Mouse (Mus musculus): Measurements from ENCODE around the gene Kcnq1. TPM values are rescaled to one million over a fixed set of nuclear protein-coding genes. Genes with fewer than 3 reads are reported as not detected.
A peak's percentile ranks its signal among the peaks of the same experiment; 100 is the strongest.

Gene Kcnq1
- total RNA-seq, 2 experiments from 2014 or later, result 0.50 to 0.57 TPM

DNA sequence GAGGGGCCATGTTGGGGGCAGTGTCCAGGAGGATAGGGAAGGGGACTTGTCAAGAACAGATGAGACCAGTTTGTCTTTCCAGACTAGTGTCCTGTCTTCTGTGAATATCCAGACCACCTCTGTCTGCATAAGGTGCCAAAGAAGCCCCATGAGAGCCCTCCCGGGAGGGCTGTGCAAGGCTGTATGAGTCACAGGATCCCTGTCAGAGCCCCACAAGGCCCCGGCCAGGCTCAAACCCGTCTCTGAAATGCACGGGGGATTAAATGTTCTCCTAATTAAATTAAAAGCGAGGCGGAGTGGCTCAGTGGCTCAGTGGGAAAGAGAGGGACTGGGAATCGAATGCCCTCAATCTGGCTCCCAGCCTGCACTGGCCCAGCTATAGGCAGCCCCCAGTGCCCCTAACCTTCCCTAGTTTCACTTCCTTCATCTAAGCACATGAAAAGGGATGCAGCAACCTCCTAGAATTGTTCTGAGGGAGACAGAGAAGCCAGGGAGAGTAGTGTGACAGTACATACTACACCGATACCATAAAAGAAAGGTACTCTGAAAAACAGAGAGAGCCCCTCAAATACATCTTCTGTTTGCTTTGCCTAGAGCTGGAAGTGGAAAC, 159.8 kb downstream of the Kcnq1 start:
- no peak for DNase-seq (ENCODE audit: low spot score)

DNA sequence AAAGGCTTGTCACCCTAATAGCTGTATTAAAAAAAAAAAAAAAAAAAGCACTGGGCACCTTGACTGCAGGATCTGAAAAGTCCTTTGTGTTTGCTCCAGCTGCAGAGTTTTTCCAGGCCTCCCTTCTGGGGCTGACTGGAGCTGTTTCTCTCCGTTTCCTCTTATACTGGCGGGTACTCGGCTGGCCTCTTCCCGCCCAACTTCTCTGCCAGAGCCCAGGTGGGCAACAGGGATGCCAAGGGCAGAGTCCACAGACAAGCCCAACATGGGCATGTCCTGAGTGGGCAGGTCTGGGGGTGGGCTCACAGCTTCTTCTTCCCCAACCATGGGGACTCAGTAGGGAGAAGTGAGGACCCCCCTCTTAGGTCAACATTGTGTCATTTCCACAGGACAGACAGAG, 167.6 kb downstream of the Kcnq1 start:
- no peak for DNase-seq (ENCODE audit: low spot score)

DNA sequence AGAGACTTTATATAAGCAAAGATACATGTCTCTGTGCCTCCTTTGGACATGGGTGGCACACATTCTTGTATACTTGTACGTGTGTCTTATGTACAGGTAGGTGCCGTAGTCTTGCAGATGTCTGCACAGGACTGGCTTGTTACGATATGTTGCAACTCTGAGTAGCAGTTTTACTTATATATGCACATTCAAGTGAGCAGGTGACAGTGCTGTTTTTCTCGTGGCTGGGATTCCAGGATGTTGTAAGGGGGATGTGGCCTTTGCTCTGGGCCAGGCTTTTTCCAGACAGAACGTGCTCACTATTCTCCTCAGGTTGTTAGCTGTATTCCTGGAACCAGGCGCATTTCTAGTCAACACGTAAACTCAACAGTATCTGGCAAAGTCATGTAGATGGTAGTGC, 168.9 kb downstream of the Kcnq1 start:
- DNase-seq (ENCODE audit: low spot score), result no peak

DNA sequence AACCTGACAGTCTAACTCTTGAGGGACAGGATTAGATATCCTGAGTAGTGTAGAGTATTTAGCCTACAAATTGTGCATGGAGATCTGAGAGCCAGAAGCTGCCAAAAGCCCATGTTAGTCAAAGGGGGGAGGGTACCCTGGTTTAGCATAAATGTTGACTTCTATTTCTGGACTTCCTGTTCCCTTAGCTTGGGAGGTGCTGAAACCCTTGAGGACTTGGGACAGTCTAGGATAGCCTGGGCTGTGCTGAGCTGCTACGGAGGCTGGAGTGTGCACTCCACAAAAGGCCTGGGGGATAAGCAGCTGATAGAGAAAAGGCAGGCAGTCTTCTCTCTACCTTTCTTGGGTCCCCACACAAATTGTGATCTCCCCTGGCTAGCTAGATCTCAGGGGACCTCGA, 177.5 kb downstream of the Kcnq1 start:
- DNase-seq (ENCODE audit: low spot score), result no peak

DNA sequence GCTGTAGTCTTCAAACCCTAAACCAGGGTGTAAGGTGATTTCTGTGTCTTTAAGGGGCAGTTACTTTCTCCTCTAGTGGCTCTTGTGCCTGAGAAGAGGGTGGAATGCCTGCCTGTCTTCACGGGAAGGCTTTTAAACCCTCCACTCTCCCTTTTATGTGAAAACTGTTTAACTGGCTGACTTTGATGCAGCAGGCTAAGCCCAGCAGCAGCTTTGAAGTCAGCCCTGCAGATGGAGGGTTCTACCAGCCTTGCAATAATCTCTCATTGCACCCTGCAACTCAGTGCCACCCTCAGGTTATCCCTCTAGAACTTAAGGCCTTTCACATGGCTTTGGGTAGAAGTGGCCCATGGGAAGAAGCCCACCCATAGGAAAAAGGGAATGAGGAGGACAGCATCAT, 178.7 kb downstream of the Kcnq1 start:
- DNase-seq (ENCODE audit: low spot score), result no peak

DNA sequence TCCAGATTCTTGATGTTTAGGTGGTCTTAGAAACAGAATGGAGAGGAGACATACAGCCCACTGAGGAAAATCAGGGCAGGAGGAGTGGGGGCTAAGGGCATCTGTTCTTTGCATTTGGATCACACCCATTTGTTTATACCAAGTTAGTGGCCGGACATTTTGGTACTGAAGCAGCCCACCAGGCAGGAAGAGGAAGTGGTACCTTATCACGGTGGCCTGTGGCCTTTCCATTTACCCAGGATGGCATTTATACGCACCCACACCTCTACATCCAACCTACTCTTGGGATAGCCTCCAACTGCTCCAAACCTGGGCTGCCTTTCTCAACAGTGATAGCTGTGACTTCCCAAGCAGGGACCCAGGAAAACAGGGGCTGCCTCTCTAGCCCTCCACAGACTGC, 179.3 kb downstream of the Kcnq1 start:
- no peak for DNase-seq (ENCODE audit: low spot score)

DNA sequence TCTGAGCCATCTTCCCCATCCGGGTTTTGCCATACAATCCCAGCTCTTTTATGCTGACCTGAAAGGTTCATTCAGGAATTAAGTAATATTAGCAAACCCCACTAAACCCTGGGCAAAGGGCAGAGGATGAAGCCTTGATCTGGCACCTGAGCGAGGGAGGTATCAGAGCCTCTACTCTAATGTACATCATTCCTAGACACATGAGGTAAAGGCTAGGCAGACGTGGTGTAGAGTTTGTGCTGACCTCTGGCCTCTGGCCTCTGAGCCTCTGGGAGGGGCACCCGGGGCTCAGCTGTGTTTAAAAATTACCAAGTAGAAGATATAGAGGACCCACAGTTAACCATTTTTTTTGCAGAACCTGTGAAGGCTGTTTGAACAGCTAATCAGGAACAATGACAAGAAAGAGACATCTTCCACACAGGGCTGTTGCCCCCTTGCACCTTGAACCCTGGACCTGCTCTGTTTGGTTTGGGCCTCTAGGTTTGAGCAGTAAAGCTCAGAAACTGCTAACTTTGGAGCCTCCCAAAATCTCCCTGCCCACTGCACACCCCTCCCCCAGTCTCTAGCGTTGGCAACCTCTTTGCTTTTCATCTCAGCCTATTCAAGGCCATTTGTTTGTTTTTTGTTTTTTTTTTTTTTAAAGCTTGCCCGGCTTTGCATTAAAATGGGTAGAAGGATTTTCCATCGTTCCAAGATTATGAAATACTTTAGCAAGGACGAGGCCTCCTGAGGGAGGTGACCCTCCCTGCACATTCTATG, 180.5 kb downstream of the Kcnq1 start:
- no peak for DNase-seq (ENCODE audit: low spot score)

DNA sequence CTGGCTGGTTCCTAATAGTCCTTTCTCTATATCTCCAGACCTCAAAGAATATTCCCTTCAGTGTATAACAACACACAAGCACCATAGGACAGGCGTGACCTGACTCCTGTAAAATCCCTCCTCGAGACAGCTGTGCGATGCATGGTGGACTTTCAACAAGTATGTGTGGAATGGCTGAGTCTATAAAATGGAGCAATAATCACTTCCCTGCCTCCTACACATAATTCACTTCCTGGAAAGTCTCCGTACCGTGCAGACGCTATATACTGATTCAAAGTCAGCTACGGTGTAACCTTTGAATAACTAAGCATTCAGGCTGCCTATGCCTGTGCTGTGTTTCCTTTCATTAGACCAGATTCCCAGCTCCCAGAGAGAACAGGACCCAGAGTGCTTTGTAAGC, 182.0 kb downstream of the Kcnq1 start:
- DNase-seq (ENCODE audit: low spot score), result no peak

DNA sequence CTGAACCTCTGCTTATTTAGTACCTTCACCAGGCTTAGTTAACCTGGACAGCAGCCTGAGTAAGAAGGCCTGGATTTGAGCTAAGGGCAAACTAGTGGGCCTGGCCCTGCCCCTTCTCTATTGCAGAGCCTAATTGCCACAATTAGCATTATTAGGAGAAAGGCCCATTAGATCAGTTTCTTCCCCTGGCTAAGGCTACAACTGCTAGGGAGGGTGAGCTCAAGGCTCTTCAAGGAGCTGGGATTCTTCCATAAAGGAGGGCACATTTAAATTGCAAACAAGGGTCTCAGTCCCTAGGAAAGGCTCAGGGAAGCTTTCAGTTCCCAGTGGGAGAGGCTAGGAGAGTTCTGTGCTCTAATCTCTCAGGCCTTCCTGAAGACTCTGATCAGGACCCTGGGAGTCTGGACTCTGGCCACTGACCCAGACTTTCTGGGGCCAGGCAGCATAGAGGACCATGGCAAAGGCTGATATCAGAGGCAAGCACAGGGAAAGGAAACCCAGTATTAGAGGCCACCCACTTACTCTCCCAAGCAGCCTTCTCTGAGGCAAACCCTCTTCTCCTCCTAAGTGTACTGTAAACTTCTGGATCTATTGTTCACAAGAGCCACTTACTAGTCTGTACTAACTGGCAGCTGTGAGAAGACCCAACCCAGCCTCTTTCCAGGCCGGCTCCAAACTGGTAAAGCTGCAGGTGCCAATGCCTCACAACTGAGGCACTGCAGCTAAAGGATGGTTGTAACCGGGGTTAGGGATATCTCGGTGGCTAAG, 183.1 kb downstream of the Kcnq1 start:
- DNase-seq (ENCODE audit: low spot score), result no peak

DNA sequence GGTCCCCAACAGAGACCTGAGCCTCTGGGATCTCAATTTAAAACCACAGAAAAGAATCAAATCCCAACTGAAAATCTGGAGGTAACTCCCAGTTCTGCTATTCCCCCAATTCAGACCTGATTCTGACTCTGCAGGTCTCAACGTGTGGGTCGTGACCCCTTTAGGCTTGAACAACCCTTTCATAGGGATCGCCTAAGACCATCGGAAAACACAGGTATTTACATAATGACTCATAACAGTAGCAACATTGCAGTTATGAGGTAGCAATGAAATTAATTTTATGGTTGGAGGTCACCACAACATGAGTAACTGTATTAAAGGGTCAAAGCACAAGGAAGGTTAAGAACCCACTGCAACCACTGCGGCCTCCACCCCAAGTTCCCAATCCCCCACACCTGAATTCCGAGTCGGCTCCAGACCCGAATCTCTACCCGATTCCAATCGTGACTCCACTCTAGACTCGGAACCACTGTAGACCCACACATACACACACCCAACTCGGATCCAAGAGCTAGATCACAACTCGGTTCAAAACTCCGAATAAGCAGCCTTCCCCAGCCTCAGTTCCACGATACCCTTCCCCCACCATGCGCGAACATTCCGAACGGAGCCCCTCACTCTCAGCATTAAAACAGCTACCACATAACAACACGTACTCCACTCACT, 188.7 kb downstream of the Kcnq1 start:
- DNase-seq (ENCODE audit: low spot score), result no peak

DNA sequence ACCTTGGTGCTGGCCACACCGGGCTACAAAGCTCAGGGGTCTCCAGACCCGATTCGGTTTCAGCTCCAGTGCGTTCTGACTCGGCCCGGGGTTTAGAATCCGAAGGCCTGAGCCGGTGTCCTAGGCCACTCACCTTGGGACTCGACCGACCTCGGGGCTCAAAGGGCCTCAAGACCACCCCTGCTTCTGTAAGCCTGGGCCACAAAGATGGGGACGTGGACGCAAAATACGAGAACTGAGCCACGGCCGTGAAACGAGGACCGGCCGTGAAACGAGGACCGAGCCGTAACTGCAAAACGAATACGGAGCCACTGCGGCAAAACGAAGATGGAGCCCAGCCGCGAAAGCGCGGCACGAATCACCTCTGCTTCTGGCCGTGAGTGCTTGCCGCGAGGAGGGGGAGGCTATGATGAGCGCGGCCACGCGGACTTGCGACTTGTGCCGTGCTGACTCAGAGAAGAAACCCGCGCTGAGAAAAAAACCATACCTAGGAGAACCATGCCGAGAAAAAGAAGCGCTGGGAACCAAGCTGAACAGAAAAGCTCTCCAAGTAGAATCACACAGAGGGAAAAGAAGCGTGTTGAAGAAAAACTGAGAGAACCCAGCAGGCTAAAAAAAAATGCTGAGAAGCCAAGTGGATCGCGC, 189.3 kb downstream of the Kcnq1 start:
- DNase-seq (ENCODE audit: low spot score), result peak; percentile 34

DNA sequence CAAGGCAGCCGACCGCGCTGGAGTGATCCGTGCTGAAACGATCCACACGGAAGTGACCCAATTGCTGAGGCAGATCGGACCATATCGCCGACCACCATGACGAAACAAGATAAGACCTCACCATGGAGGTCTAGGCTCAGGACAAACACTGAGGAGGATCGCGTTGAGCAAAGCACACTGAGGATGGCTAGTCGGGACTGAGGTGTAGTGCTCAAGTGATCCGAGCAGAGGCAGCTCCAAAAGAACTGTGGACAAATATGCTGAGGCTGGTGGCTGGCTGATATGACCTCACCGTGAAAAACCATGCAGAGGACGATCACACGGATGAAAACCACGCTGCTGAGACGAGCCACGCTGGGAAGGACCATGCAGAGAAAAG, 189.8 kb downstream of the Kcnq1 start:
- DNase-seq (ENCODE audit: low spot score), result no peak

DNA sequence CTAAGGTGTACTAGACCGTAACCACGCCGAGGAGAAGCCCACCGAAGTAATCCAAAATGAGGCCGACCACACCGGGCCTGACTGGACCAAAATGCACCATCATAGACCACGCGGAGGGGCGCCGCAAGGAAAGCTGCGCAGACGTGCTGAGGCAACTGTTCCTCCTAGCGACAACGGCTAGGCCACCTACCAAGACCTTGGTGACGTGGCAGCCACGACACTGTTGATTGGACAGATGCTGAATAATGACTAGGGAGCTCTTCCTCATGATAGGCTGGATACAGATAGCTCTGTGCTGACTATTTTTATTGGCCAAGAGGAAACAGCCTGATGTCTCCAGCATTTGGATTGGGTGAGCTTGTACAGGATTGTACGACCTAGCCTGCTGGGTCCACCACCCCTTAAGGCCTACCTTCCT, 190.2 kb downstream of the Kcnq1 start:
- peak; percentile 96 for DNase-seq (ENCODE audit: low spot score)

DNA sequence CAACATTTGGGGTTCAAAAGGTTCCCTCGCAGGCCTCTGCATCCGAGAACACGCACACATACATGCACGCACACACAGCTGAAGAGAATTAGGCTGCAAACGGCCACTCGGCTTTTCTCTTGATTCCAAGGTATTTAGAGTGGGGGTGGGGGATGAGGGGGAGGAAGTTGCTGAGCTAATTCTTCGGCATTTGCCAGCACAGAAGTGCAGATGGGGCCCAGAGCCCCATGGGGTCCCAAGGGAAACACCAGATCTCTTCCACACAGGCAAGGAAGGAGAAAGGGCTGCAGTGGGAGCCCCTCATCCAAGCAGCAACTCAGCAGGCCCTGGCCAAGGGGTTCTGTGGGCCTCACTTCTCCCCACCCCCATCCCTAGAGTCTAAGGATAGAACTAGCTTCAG, 193.9 kb downstream of the Kcnq1 start:
- DNase-seq (ENCODE audit: low spot score), result no peak

DNA sequence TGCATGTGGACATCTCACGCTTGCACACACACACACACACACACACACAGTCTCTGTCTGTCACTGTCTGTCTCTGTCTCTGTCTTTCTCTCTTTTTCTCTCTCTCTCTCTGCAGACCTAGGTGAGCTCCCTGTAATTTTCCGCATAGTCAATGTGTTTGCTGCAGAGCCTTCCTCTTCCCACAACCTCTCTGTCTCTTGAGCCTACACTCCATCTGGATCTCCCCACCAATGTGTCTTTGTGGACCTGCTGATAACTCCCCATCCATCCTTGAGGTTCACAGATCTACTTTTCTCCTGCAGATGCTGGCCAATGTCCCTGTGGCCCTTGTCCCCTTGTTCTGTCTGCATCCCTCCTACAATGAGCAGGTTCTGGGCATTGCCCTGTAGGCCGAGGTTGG, 194.5 kb downstream of the Kcnq1 start:
- no peak for DNase-seq (ENCODE audit: low spot score)

DNA sequence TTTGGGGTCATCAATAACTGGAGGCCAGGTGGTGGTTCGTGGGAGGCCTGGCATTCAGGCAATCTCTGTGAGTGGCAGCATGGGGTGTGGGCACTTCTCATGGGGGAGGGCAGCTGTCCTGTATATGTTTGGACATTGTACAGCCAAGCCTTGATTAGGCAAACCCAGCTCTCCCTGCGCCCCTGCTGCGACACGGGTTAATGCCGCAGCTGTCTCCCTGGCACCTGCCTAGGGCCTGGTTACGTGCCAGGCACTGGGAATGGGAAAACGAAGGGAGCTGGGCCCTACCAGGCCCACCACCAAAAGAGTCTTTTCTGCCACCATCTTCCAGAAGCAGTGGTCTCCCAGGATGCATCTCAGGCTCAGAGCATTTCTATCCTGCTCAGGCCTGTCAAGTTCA, 196.0 kb downstream of the Kcnq1 start:
- DNase-seq (ENCODE audit: low spot score), result no peak

DNA sequence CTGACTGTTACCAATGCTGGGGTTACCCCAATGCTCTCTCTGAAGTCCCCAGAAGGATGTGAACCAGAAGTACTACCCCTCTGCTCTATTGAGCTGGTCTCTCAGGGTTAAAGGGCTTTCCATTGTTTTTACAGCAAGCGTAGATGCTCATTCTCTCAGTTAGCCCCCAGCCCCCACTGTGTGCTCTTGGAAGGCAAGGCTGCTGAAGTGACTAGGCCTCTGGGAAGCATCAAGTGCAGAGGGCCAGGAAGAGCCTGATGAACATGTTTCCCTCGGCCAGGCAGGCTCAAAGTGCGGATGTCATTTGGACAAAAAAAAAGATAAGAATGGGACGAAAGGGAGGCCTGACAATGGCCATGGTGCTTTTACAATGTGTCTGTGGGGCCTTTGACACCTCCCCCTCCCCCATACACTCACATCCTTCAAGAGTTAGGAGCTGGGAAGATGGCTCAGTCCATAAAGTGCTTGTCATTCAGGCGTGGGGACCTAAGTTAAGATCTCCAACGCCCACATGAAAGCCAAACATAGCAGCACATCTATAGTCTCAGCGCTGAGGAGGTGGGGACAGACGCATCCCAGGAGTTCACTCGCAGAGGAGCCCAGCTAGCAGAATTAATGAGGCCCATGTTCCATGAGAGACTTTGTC, 196.6 kb downstream of the Kcnq1 start:
- no peak for DNase-seq (ENCODE audit: low spot score)

DNA sequence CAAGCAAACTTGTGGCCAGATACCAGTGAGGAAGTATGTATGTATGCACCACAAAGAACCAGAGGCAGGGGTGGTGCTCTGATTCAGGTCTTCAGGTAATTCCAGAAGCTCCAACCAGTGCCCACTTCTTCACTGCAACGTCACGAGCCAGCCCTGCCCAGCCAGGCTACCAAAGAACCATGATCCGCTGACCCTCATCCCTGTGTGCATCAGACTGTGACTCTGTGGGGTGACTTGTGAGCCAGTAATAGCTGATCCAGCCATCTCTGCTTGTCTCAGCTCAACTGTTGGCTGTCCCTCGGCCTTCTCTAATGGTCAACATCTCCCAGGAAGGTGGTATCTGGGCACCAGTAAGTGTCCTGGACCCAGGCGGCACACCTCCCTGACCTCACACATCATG, 197.4 kb downstream of the Kcnq1 start:
- no peak for DNase-seq (ENCODE audit: low spot score)

DNA sequence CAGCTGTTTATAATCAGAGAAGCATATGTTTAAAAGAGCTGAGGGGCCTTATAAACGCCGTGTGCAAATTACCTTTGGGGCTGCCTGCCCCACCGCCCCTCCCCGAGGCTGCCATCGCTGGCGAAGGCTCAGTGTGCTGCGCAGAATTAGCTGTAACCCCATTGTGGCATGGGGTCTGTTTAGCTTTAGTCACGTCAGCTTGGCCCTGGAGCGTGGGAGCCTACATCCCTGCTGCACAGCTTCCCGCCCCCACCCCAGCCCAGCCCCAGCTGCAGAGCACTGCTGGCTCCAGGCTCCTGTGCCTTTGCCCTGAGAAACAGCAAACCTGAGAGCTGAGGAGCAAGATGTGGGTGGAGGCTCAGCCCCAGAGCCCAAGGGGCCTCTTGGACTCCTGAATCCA, 199.6 kb downstream of the Kcnq1 start:
- DNase-seq (ENCODE audit: low spot score), result no peak

DNA sequence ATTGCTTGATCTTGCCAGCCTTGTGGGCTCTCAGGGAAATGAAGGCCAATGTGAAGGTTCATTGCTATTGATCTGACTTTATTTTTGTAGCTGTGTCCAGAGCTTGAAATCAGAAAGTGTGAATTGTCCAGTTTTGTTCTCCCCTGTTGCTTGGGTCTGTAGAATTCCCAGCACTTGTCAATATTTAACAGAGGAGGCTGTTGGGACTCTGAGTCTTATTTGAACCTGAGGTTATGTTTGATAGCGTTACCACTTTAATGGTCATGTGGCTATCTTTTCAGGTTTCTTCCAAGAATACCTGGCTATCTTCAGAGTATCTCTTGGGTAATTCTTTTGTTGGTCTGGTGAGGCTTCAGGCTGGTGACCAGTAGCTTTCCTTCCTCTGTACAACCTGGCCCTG, 201.8 kb downstream of the Kcnq1 start:
- DNase-seq (ENCODE audit: low spot score), result no peak

DNA sequence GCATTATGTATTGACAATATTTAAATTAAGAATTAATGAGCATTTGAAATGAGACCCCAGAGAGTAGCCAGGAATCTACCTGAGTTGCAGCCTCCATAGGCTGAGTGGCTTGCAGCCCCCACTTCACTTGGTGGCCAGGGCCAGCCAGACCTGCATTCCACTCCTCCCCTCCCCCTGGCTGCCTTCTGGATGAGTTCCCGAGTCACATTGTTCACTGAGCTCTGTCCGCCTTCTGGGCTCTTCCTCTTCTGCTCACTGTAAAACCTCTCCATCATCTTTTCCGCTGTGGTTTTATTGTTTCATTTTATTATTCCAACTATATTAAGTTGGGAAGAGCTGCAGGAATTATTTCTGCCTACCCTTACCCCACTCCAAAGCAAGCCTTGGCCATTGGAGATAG, 204.1 kb downstream of the Kcnq1 start:
- DNase-seq (ENCODE audit: low spot score), result no peak

Data from gastrocnemius, adult 18-20 months (tissue).